Mouse (Mus musculus) left cerebral cortex, postnatal 36 days (tissue): ENCODE measurements around the gene Tll2. TPM values are rescaled to one million over a fixed set of nuclear protein-coding genes. Genes with fewer than 3 reads are reported as not detected.

Source experiments
- DNase-seq, 2 experiments: peaks; one replicate each; pipeline ENCODE4 v3.0.0; 2021 to 2022; ENCODE audit warnings: low spot score in 2 of 2, mixed read lengths in 1 of 2
- intact Hi-C: fragments of 180-260 bp; cut with DNase I; formaldehyde crosslinking; loops from one replicate; pipeline ENCODE4 v1.15.1; 2025
- total RNA-seq, 2 experiments: library from RNA; stranded (reverse); gene quantifications; 2 replicates each; pipeline ENCODE4 v1.2.3; 2021

The Tll2 gene
- total RNA-seq, 2 experiments from 2014 or later, result 1.1 TPM

DNA sequence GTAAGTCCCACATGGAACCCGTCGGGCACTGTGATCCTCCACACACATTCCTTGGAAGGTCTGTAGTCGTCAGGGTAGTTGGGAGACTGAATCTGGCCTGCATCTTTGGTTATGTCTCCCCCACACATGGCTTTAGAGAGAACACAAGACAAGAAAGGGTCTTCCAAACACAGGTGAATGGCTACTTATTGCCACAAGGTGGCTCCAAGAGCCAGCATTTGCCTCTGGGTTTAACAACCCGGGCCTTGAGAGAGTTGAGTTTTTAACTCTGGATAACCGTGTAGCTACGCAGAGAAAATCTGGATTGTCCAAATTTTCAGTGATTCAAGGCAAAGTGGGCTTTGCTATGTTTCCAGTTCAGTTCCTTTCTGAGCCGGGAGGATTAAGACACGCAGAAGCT is 101.7 kb downstream of the Tll2 start:
- DNase-seq, result no peak
- intact Hi-C loops, result loop anchor here (2.0 to 5.0 kb wide), 2 partner anchors 100 to 137 kb away; no protein-coding TSS in a partner anchor

DNA sequence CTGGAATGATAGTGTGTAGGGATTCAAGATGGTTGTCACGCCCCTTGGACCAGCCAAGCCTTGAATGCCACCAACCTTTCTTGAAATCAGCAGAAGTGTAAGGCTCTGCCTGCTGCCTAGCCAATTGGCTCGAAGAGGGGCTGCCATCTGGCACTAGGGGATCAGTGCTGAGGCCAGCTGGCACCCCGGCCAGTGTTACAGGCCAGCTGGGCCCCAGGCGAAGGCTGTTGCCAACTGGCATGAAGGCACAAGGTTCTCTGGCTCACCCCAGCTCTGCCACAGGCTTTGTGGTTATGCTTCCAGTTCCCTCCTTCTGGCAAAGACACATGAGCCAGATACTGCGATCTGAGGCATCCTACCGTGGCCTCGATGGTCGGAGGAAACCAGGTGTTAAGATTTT is 105.2 kb downstream of the Tll2 start:
- peak; percentile 34 to 54 for DNase-seq
- intact Hi-C loops, result loop anchor here (5.0 kb wide), 1 partner anchor 141 kb away; no protein-coding TSS in a partner anchor

DNA sequence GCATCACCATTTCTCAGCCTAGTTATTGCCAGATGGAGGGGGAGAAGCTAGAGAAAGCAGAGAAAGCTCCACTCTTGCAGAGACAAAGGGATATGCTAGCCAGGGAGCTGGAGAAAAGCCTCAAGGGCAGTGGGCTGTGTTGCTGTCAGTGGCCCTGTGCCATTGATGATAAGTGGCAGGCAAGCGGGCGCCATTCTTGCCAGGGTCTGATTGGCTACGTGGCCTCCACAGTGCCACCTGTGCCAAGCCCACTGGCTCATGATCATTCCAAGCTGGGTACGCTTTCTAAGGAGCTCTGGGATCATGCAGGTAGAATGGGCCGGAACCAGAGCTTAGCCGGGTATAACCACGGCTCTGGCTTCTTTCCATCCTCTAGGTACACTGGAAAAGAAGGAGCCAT is 105.8 kb downstream of the Tll2 start:
- DNase-seq, result no peak
- intact Hi-C loops, result loop anchor here (5.0 kb wide), 1 partner anchor 141 kb away; no protein-coding TSS in a partner anchor

DNA sequence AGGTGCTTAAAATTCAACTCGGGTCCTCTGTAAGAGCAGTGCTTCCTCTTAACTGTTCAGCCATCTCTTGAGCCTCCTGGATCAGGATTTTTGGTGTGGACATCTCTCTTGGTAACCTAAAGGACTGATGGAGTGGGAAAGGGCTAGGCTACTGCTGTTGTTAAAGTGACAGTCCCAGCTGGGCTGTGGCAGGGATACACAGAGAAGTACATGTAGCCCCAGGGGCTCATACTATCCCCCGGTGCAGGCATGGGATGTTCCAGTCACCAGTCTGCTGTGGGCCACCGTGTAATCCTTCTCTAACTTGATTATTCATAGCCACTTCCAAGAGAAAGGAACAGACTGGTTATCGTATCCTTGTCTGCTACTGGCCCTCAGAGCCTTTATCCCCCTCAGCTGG is 109.6 kb downstream of the Tll2 start:
- intact Hi-C loops, result no loop called here
- DNase-seq, result no peak

DNA sequence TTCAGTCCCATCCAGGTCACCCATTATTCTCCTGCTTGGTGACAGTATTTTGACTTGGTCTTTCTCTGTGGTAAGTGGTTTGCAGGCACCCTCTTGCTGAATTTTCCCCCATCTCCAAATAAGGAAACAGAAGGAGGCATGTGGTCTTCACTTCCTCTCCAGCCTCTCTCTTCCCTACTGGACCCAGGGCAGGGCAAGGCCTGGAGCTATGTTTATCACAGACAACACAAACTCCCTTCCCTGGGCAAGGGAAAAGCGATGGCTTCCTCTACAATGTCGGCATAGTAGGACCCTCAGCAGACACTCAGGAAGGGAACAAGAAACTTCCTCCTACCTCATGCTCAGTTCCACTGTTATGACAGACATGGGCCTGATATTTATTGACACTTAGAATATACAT is 114.7 kb downstream of the Tll2 start:
- intact Hi-C loops, result no loop called here
- DNase-seq, result no peak

DNA sequence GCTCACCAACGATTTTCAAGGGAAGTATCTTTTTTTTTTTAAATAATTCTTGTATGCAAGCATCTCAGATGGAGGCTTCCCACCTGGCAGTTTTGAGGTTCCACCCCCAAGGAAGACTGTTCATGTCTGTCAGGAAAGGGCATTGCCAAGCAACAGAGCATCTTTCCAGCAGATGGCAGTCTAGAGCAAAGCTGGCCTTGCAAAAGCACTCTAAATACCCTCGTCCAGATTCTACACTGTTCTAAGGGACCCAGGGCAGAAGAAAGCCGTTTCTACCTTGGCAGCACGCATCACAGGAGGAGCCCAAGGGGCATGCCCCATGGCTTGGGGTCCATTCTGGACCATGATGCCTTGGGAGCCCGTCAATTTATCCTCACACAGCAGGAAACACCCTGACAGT is 116.8 kb downstream of the Tll2 start:
- intact Hi-C loops, result loop anchor here (5.0 kb wide), 2 partner anchors 152 to 672 kb away; no protein-coding TSS in a partner anchor
- DNase-seq, result peak; percentile 45 to 51

DNA sequence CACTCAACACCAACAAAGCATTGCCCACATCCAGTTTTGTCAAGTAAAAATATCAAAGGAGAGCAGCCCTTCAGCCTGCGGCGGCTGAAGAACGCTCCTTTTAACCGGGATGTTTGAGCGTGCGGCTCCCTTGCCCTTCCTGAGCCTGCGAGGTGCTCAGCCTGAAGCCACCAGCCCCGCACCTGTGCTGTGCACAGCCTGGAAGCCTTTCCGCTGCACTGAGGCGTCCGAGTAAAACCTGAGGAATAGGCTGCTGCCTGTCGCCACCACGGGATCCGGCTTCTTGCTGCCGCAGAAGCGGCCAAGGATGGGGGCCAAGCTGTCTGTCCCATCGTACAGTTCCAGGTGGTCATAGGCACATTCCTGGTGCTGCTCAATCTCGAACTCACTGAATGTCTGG is 118.1 kb downstream of the Tll2 start:
- no peak for DNase-seq
- intact Hi-C loops, result loop anchor here (5.0 kb wide), 2 partner anchors 154 to 674 kb away; no protein-coding TSS in a partner anchor

DNA sequence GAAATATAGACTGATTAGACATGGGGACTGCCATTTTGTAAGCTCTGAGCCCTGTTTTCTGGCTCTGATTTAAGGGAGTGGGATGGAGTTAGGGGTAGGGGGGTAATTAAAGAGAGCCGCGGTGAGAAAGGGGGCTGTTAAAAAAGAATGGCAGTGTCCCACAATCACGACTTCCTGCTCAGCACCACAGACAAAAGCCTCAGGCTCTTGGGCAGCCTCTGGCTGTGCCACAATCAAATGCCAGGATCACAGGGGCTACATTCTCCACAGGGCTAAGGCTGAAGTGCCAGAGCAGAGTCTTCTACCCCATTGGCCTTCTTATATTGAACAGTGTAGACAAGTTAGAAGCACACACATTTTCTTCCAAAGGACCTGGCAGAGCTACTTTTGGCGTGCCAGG is 118.7 kb downstream of the Tll2 start:
- intact Hi-C loops, result loop anchor here (5.0 kb wide), 2 partner anchors 154 to 674 kb away; no protein-coding TSS in a partner anchor
- DNase-seq, result no peak

DNA sequence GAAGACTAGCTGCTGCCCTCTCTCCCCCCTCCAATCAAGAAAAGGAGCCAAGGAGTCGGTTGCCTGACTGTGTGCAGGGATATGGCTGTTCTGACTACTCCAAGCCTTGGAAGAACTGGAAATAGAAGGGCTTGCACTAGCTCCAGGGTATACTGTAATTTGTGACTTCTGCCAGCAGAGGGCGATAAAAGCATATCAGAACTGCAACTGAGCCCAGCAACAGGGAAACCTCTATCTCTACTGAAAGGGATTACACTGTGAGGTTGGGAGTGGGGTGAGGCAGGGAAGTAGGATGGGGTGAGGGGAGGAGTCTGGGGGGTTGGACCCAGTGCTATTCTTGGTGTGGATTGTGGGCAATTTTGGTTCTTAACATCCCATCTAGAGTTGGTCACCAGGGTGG is 119.9 kb downstream of the Tll2 start:
- DNase-seq, result peak; percentile 63 to 85
- intact Hi-C loops, result loop anchor here (5.0 kb wide), 2 partner anchors 156 to 676 kb away; no protein-coding TSS in a partner anchor

DNA sequence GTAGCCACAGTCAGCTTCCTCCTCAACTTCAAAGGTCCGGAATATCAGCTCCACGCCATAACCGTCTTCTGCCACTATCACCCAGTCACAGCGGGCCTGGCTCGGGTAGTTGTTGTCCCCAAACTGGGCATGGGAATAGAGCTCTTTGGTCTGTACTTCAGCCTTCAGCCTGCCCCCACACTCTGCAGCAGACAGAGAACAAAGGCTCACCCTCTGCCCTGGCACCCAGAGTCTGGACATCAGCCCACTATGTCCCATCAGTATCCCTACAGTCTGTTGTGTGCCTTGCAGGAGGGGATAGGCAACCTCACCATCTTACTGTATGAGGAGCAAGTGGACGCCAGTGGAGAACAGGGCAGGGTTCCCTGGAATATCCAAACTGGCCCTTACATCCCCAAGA is 120.3 kb downstream of the Tll2 start:
- no peak for DNase-seq
- intact Hi-C loops, result loop anchor here (5.0 kb wide), 2 partner anchors 156 to 676 kb away; no protein-coding TSS in a partner anchor

DNA sequence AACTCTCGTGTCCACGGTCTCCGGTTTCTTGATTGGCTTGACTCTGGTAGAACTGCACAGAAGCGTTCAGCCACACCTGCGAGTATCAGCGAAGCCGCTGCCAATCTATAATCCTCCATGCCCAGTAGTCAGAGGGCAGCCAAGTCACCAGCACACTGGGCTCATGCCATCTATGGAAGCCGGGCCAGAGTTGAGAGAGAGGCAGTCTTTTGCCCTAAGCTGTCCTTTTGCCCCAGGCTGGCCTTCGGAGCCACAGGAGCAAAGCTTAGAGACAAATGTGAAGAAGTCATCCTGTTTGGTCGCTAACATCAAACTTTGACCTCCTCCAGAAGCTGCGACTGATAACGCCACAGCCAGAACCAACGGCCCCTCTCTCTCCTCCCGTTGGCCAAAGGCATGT is 123.0 kb downstream of the Tll2 start:
- intact Hi-C loops, result no loop called here
- no peak for DNase-seq

DNA sequence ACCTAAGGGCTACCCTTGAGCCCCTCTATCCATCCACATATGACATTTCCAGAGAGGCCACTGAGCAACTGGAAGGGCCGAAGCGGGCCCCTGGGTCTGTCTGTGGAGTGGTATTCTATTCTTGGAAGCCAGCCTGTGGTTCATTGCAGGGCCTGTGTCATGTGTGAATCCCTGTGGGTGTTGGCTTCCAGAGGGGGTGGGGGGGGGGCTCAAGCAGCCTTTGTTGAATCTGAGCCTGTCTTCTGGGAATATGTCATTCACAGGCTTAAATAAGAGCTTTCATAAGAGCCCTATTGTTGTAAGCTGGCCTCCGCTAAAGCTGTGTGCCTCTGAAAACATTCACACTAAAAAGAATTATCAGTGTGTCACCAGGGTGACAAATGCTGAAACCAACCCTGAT is 125.0 kb downstream of the Tll2 start:
- DNase-seq, result no peak
- intact Hi-C loops, result no loop called here

DNA sequence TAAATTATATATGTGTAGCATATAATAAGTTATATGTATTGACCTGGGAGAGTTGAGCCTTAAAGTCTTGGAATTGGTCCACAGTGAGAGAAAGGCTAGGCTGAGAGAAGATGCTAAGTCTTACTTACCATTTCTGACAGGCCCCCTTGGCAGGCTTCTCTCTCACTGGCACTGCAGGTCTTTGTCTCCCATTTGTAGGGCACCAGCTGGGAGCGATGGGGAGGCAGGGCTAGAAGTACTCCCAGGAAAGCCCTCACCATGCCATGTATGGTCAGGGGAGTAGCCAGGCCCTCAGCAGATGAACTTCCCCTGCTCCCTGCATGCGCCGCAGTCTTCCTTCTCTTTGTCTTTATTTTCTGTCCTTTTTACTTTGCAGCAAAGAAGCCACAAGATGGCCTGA is 129.7 kb downstream of the Tll2 start, which contains the start of gene Opalin:
Gene Opalin (minus strand): TSS at position 208 of the 400 bp plus-strand sequence.
- intact Hi-C loops, result no loop called here
- no peak for DNase-seq

DNA sequence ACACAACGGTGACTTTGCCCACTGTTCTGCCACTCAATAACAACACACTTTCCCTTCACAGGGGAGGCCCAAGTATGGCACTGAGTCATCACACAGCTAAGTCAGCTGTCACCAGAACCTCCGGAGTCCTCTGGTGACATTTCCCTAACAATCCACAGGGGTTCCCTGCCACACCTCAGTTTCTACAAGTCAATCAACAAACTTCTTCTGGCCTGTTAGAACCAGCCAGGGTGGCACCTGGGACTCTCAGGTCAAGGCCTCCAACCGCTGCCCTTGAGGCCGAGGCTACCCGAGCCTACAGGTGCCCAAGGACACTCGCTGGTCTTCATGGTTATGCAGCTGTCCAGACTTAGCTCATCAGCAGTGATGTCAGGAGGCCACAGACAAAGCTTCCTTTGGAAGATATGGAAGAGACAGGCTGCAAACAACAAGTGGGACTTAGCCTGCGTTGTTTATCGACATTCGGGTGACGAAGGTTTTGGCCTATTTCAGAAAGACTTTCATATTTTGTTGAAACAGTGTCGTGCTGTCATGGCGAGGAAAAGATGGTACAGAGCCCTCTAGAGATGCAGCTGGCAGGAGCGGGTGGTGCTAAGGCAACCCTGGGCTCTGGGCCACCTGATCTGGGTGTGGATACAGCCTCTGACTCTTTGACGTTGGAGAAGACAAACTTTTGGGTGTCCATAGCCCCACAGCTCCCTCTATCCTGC is 132.7 kb downstream of the Tll2 start:
- DNase-seq, result no peak
- intact Hi-C loops, result no loop called here

DNA sequence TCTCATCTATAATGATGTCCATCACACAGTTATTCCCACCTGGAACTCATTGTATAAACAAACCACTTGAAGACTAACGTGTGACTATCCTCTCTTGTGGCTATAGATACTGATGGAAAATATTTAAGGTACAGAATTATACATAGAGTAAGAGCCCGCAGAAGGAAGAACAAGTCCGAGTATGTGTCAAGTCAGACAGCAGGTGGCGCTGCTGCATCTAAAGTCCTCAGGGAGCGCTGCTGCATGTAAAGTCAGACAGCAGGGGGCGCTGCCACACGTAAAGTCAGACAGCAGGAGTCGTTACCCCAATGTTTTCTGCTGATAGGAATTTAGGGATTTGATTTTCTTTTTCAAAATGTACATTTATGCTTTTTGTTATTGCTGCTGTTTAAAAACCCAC is 135.1 kb downstream of the Tll2 start:
- peak; percentile 83 to 86 for DNase-seq
- intact Hi-C loops, result no loop called here

DNA sequence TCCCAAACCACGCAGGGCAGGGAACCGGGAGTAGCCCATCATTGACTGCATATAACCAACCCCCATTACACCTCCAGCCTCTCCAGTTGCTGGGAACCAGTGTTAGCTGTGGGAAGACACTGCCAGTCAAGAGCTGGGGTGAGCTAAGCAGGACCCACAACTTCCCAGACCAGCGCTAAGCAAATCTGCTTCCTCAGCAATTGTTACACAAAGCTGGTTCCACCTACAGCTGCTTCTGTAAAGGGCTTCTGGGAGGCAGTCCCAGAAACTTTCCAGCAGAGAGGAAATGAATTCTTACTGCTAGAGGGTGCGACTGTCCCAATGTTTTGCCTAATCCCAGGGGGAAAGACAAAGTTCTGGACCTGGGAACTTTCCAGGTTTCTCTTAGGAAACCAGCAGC is 151.9 kb downstream of the Tll2 start:
- intact Hi-C loops, result no loop called here
- no peak for DNase-seq

DNA sequence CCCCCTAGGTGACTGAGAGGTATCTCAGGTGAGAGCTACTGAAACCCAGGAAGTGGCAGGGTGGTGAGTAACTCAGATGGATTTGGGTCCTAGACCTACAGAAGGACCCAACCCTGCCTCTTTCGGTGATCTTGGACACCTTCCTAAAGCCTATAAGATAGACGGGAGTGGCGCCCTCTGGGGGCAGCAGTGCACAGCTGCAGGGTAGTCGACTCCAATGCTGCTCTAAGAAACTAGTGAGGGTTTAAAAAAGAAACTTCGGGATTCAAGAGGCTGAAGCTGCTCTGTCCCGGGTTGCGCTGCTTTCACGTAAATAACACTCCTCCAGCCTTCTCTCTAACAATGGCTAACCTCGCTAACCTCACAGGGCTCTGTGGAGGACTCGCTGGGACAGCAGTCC is 153.1 kb downstream of the Tll2 start:
- DNase-seq, result no peak
- intact Hi-C loops, result no loop called here

DNA sequence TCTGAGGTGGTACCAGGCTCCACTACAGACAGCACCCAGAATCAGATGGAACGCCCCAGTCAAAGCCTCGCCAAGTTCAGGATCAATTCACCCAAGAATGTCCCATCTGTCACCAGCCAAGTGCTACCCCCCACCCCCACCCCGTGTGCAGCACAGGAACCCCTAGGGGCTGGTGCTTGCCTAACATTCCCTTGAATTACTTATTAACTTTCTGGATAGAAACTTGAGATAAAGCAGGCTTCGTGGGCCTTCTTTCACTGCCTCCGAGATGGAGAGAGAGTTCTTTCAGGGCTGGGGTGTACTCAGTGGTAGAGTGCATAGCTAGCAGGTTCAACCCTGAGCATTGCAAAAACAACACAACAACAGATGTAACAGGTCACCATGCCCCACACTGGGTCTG is 154.4 kb downstream of the Tll2 start:
- no peak for DNase-seq
- intact Hi-C loops, result no loop called here

DNA sequence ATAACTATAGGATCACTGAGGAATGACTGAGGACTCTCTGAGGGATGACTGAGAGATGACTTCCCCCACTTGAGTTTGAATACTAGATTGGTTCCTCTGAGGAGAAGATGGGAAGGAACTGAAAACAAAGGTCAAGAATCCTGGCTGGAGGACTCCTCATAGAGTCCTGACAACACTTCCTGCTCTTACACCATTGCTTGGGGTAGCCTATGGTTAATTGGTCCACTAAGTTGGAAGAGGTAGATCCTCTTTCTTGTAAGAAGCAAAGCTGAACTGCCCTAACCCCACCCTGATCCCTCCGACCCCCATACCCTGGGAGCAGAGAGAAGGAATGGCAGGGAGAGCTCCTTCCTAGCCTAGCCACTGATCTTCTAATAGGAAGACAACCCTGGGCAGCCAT is 154.9 kb downstream of the Tll2 start:
- intact Hi-C loops, result no loop called here
- DNase-seq, result no peak

DNA sequence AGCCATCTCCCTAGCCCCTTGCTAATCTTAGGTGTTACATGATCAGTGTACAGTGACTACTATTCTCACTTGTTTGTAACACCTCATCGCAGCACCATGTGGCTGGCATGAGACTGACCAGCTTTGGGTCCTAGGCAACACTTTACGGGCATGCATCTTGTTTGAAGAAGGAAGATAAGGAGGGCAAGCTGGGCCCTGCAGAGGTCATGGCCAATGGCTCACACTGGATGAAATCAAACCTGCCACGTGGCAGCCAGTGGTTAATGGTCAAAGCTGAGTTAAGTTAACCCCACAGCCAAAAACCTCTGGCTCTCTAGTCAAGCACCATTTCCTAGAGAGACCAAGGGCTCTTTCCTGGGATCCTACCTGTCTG is 158.5 kb downstream of the Tll2 start:
- no peak for DNase-seq
- intact Hi-C loops, result no loop called here

DNA sequence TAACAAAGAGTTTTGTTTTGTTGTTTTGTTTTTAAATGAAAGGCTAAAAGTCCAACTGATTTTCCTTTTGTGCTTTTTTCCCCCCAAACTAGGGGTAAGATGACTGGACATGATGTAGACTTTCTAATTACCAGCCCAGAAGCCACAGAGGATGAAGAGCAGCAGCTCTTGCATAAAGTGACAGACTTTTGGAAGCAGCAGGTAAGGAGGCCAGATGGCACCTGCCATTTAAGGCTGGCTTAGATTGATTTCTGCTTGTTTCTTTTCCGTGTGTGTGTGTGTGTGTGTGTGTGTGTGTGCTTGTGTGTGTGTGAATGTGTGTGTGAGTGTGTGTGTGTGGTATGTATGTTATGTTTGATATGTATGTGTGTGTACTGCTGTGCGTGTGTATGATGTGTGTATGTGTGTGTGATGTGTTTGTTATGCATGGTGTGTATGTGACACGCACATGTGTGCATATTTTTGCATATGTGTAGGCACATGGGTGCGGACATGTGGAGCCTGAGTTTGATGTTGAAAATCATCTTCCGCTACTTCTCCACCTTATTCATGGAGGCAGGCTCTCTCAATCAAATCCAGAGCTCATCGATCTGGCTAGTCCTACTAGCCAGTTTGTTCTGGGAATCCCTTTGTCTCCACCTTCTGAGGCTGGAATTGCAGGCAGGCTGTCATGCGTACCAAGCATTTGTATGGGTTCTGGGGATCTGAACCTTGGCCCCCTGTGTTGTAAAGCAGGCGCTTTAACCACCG is 159.0 kb downstream of the Tll2 start:
- intact Hi-C loops, result no loop called here
- peak; percentile 15 to 18 for DNase-seq
